Mouse (Mus musculus) embryonic facial prominence, embryonic 15.5 days (tissue): Measurements from ENCODE around the gene Xxylt1. TPM values are rescaled to one million over a fixed set of nuclear protein-coding genes. Genes with fewer than 3 reads are reported as not detected.

ENCODE experiments used
- ATAC-seq: fragments of 200-750 bp; cut with Nextera tagmentation; 2 replicates; pipeline ENCODE4 v1.8.0; 2017; ENCODE audit warnings: low read depth, moderate TSS enrichment; ENCODE audit not compliant: insufficient number of reproducible peaks, low FRiP score, low TSS enrichment
- H3K27ac ChIP-seq: fragments of 300-500 bp; sonication (generic); replicated peaks from 2 replicates; pipeline ENCODE4 v1.5.1; 2015; ENCODE audit warnings: mild to moderate bottlenecking, inconsistent platforms
- H3K27me3 ChIP-seq: fragments of 300-500 bp; sonication (generic); 2 replicates; pipeline ENCODE4 v1.6.1; 2015; ENCODE audit warnings: inconsistent platforms
- H3K36me3 ChIP-seq: fragments of 300-500 bp; sonication (generic); 2 replicates; pipeline ENCODE4 v1.6.1; 2015; ENCODE audit warnings: mild to moderate bottlenecking, inconsistent platforms
- H3K4me1 ChIP-seq: fragments of 300-500 bp; sonication (generic); 2 replicates; pipeline ENCODE4 v1.6.1; 2015; ENCODE audit warnings: inconsistent platforms
- H3K4me2 ChIP-seq: fragments of 300-500 bp; sonication (generic); replicated peaks from 2 replicates; pipeline ENCODE4 v1.6.1; 2015; ENCODE audit warnings: mild to moderate bottlenecking, inconsistent platforms
- H3K4me3 ChIP-seq: fragments of 300-500 bp; sonication (generic); replicated peaks from 2 replicates; pipeline ENCODE4 v1.5.1; 2015; ENCODE audit warnings: mild to moderate bottlenecking, inconsistent platforms
- H3K9ac ChIP-seq: fragments of 300-500 bp; sonication (generic); 2 replicates; pipeline ENCODE4 v1.6.1; 2015; ENCODE audit warnings: inconsistent platforms
- H3K9me3 ChIP-seq: fragments of 300-500 bp; sonication (generic); replicated peaks from 2 replicates; pipeline ENCODE4 v1.6.1; 2016; ENCODE audit warnings: inconsistent platforms
- WGBS: fragments of 180-500 bp; shearing (Covaris S2); methylation state at CpG from one replicate; pipeline ENCODE4 v1.1.7; 2015; 5-methylcytosine and 5-hydroxymethylcytosine counted together
- polyA plus RNA-seq: library from polyadenylated mRNA; unstranded; fragments of >200 nt; fragmentation: Nextera tagmentation; extraction: Ambion mirVana; gene quantifications from 2 replicates; pipeline ENCODE4 v1.2.1, GENCODE M21; 2015

Gene Xxylt1
- polyA plus RNA-seq, 1 experiment from 2014 or later: 18.3 TPM

GRCm38 (mm10) chr16:31060714-31061113, 20.5 kb downstream of the Xxylt1 start:
- H3K9me3 ChIP-seq: no peaks in the 10 kb centered on the region
- no peak overlapping the region for H3K9ac ChIP-seq
- H3K27ac ChIP-seq: no peak overlapping the region
- 91% methylated on average over 13 of the region's 13 CpGs for WGBS
- no peak overlapping the region for H3K4me3 ChIP-seq
- H3K4me1 ChIP-seq: peaks cover 13% of the 10 kb centered on the region
- H3K27me3 ChIP-seq: no peaks in the 10 kb centered on the region
- no peaks in the 10 kb centered on the region for H3K36me3 ChIP-seq
- no peak overlapping the region for H3K4me2 ChIP-seq
- no peak for ATAC-seq

DNA sequence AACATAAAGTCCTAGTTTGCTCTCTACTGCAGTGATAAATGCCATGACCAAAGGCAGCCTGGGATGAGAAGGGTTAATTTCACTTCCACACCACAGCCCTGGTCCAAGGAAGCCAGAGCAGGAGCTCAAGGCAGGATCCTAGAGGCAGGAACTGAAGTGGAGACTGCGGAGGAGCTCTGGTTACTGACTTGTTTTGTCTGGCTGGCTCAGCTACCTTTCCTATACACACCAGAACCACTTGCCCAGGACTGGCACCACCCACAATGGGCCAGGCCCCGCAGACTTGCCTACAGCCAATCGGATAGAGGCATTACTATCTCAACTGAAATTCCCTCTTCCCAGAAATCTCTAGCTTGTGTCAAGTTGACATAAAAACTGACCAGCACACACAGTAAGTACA, 21.0 kb downstream of the Xxylt1 start:
- no peaks in the 10 kb centered on the region for H3K27me3 ChIP-seq
- H3K27ac ChIP-seq: no peak overlapping the region
- H3K36me3 ChIP-seq: no peaks in the 10 kb centered on the region
- no peak overlapping the region for H3K4me2 ChIP-seq
- no peak overlapping the region for H3K9ac ChIP-seq
- WGBS: 85% methylated on average over 3 of the region's 3 CpGs
- no peak for ATAC-seq
- peaks cover 13% of the 10 kb centered on the region for H3K4me1 ChIP-seq
- H3K9me3 ChIP-seq: no peaks in the 10 kb centered on the region
- no peak overlapping the region for H3K4me3 ChIP-seq

DNA sequence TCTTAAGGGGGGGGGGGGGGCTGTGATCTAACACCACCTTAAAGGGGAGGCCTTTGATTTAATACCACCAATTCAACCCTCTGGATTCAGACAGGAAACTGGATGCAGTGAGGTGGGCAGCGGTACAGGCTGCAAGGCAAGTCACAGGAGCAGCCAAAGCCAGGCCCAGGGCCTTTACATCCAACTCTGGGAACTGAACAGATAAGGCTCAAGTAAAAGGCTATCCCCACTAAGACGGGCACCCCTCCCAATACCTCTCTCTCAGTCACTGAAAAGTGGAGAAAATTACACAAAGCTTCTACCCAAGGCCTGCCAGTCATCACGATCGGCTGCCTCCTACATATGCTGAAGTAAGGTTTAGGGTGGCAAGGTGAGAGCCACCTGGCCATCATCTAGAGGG, 21.5 kb downstream of the Xxylt1 start:
- Histone ChIP-seq H3K4me1 (peaks cover 13% of the 10 kb centered on the region), H3K4me3 (no peak overlapping the region), H3K9ac (no peak overlapping the region), H3K9me3 (no peaks in the 10 kb centered on the region), H3K36me3 (no peaks in the 10 kb centered on the region), H3K27me3 (no peaks in the 10 kb centered on the region), H3K27ac (no peak overlapping the region), H3K4me2 (no peak overlapping the region)
- 88% methylated on average over 4 of the region's 4 CpGs for WGBS
- ATAC-seq: no peak

- Histone ChIP-seq H3K27me3 (no peaks in the 10 kb centered on the region), H3K36me3 (no peaks in the 10 kb centered on the region), H3K9me3 (no peaks in the 10 kb centered on the region), H3K4me1 (no peaks in the 10 kb centered on the region), H3K4me3 (no peak overlapping the region), H3K9ac (no peak overlapping the region), H3K4me2 (no peak overlapping the region), H3K27ac (peak overlapping the region; percentile 48; the same call in 1 of the 2 replicates)
- ATAC-seq: no peak
- 64% methylated on average over 6 of the region's 6 CpGs for WGBS
Measured at GRCm38 (mm10) chr16:31052812-31053211, 28.4 kb downstream of the Xxylt1 start.

DNA sequence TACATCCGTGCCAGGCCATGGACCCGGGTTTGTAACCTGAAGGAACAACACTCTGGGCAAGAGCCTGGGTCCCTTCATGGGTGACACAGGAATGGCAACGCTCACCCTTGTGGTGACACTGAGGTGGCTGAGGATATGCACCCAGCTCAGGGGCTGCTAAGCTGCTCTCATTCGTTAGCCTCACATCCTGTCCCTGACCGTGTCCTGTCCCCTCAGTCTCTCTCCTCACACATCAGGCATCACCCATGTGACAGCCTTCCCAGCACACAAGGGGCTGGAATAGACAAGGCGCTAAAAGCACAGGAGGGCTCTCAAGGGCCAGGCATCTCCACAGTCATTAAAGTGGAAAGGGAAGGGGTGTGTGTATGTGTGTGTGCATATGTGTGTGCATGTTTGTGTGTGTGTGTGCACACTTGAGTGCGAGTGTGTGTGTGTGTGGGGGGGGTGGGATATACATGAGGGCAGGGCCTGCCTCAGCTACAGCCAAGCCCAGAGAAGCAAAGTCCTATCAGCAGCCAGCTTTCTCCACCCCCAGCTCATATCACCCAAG, 29.0 kb downstream of the Xxylt1 start:
- H3K4me3 ChIP-seq: no peak overlapping the region
- peaks cover 5% of the 10 kb centered on the region; the same call in 1 of the 2 replicates for H3K4me1 ChIP-seq
- no peaks in the 10 kb centered on the region for H3K36me3 ChIP-seq
- H3K27ac ChIP-seq: no peak overlapping the region
- no peaks in the 10 kb centered on the region for H3K27me3 ChIP-seq
- no peaks in the 10 kb centered on the region for H3K9me3 ChIP-seq
- WGBS: 72% methylated on average over 7 of the region's 7 CpGs
- ATAC-seq: no peak
- H3K4me2 ChIP-seq: no peak overlapping the region
- no peak overlapping the region for H3K9ac ChIP-seq

- Histone ChIP-seq H3K4me3 (no peak overlapping the region), H3K4me2 (no peak overlapping the region), H3K36me3 (no peaks in the 10 kb centered on the region), H3K9ac (no peak overlapping the region), H3K9me3 (no peaks in the 10 kb centered on the region), H3K4me1 (peaks cover 21% of the 10 kb centered on the region), H3K27ac (no peak overlapping the region), H3K27me3 (no peaks in the 10 kb centered on the region)
- WGBS: 82% methylated on average over 7 of the region's 7 CpGs
- ATAC-seq: no peak
Measured at GRCm38 (mm10) chr16:31050701-31051100, 30.5 kb downstream of the Xxylt1 start.

DNA sequence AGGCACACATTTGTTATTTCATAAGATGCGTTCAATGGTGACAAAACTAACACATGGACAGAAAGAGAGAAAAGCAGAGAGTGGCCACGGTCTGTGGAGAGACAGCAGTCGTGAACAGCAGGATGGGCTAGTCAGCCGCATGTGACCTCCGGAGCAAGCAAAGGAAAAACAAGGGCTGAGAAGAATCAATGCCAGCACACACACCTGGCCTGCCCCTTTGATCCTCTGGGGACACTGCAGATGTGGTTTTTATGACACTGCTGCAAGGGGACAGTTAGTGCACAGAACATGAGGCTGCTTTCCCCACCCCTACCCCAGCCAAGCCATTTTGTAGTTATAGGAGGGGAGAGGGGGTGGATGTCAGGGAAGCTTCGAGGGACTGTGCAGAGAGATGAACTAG, 33.0 kb downstream of the Xxylt1 start:
- Histone ChIP-seq H3K4me2 (no peak overlapping the region), H3K27me3 (no peaks in the 10 kb centered on the region), H3K9ac (no peak overlapping the region), H3K4me3 (no peak overlapping the region), H3K36me3 (no peaks in the 10 kb centered on the region), H3K4me1 (peaks cover 23% of the 10 kb centered on the region), H3K9me3 (no peaks in the 10 kb centered on the region), H3K27ac (no peak overlapping the region)
- 76% methylated on average over 6 of the region's 6 CpGs for WGBS
- no peak for ATAC-seq

DNA sequence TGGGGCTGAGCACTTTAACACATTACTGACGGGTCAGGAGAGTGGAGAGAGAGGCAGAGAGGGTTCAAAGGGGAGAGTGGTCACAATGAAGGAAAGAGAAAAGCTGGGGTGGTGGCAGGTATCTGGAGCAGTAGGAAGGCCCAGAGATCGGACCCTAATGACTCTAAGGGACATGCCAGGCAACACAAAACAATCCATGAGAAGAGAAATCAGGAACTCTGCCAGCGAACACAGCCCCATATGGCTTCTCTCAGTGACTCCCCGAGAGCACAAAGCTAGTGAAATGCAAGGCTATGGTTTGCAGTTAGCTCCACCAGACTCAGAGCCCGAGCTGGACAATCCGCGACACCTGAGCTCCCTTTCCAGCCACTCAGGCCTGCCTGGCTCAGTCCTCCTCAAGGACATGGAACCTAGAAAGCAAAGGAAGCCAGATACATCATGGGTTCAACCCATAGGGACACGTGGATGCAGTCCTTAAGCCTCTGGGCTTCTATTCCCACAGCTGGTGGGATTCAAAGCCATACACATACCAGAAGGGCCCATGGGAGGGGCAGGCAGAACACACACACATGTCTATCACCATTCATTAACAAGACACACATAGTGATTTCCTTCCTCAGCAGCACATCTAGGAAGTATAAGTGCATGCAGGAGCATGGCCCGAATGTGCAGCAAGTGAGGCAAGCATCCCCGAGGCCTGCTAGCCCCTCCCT, 33.9 kb downstream of the Xxylt1 start:
- Histone ChIP-seq H3K27ac (peak overlapping the region; percentile 73; the same call in 1 of the 2 replicates), H3K4me2 (no peak overlapping the region), H3K9me3 (no peaks in the 10 kb centered on the region), H3K9ac (no peak overlapping the region), H3K4me3 (no peak overlapping the region), H3K4me1 (peaks cover 23% of the 10 kb centered on the region), H3K36me3 (no peaks in the 10 kb centered on the region), H3K27me3 (no peaks in the 10 kb centered on the region)
- 56% methylated on average over 10 of the region's 10 CpGs for WGBS
- 0 out of 2 replicates have a peak, but pooled peaks have one; percentile 13 for ATAC-seq

DNA sequence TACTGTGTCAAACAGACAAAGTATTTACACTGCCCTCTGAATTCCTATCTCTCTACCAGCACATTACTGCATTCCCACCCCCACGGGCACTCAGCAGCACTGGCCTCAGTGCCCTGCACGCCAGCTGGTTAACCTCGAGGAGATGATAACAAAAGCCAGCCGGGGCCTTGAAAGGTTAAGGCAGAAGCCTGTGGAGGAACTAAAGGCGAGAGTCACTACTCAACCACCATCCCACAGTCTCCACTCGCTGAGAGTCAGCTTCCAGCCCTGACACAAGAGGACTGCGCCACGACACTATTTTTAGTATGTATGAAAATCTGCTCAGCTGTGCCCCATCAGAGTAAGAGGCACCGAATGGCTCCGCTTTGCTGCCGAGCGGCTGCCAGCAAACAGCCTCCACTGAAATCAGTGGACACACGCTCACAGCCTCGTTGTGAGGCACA, 35.0 kb downstream of the Xxylt1 start:
- Histone ChIP-seq H3K4me1 (peaks cover 23% of the 10 kb centered on the region), H3K36me3 (no peaks in the 10 kb centered on the region), H3K27me3 (no peaks in the 10 kb centered on the region), H3K4me2 (0 out of 2 replicates have a peak overlapping the region, but pooled peaks have one; percentile 1), H3K9ac (no peak overlapping the region), H3K27ac (peak overlapping the region; percentile 73), H3K9me3 (no peaks in the 10 kb centered on the region), H3K4me3 (no peak overlapping the region)
- 0 out of 2 replicates have a peak, but pooled peaks have one; percentile 25 for ATAC-seq
- WGBS: 43% methylated on average over 14 of the region's 14 CpGs

DNA sequence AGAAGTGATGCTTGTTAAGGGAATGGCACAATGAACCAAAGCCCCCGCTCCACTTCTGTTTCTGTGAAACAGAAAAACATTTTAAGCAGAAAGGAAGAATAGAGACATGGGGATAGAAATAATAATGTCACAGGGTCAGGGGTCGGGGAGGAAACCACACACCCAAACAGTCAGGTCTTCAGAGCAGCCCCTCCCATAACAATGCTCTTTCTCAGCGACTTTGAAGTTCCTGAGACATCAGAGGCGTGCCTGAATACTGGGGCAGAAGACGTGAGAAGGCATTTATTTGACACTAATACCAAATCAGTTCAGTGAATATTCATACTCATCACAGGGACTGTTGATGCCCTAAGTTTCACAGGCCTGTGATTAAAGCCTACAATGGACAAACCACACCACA, 36.0 kb downstream of the Xxylt1 start:
- H3K4me3 ChIP-seq: no peak overlapping the region
- no peak for ATAC-seq
- H3K27me3 ChIP-seq: no peaks in the 10 kb centered on the region
- 71% methylated on average over 5 of the region's 5 CpGs for WGBS
- H3K9ac ChIP-seq: no peak overlapping the region
- no peak overlapping the region for H3K4me2 ChIP-seq
- H3K9me3 ChIP-seq: no peaks in the 10 kb centered on the region
- H3K27ac ChIP-seq: no peak overlapping the region
- no peaks in the 10 kb centered on the region for H3K36me3 ChIP-seq
- peaks cover 25% of the 10 kb centered on the region for H3K4me1 ChIP-seq

- Histone ChIP-seq H3K36me3 (no peaks in the 10 kb centered on the region), H3K27ac (no peak overlapping the region), H3K9me3 (no peaks in the 10 kb centered on the region), H3K4me2 (no peak overlapping the region), H3K4me3 (no peak overlapping the region), H3K27me3 (no peaks in the 10 kb centered on the region), H3K9ac (no peak overlapping the region), H3K4me1 (peaks cover 32% of the 10 kb centered on the region)
- ATAC-seq: no peak
- WGBS: 86% methylated on average over 5 of the region's 5 CpGs
Measured at GRCm38 (mm10) chr16:31043136-31043535, 38.1 kb downstream of the Xxylt1 start.

- no peaks in the 10 kb centered on the region for H3K9me3 ChIP-seq
- no peak for ATAC-seq
- WGBS: 96% methylated on average over 2 of the region's 2 CpGs
Measured at GRCm38 (mm10) chr16:31041566-31041965, 39.7 kb downstream of the Xxylt1 start.

More at GRCm38 (mm10) chr16:31041566-31041965, 39.7 kb downstream of the Xxylt1 start:
- Histone ChIP-seq H3K4me3 (no peak overlapping the region), H3K4me2 (no peak overlapping the region), H3K27ac (no peak overlapping the region), H3K4me1 (peaks cover 20% of the 10 kb centered on the region), H3K36me3 (no peaks in the 10 kb centered on the region), H3K9ac (no peak overlapping the region), H3K27me3 (no peaks in the 10 kb centered on the region)
